Mouse (Mus musculus) lung, adult 2 months (tissue): ENCODE measurements around the gene Ppfia4. TPM values are rescaled to one million over a fixed set of nuclear protein-coding genes. Genes with fewer than 3 reads are reported as not detected.
A peak's percentile ranks its signal among the peaks of the same experiment; 100 is the strongest.

Source experiments
- DNase-seq: peaks from one replicate; pipeline ENCODE4 v3.0.0; 2022
- H3K4me1 ChIP-seq: fragments of 200-500 bp; 2 replicates; pipeline ENCODE4 v1.6.1; 2011; ENCODE audit warnings: low read length; ENCODE audit not compliant: control insufficient read depth, insufficient read depth
- H3K4me3 ChIP-seq: fragments of 200-500 bp; replicated peaks from 2 replicates; pipeline ENCODE3; 2011; ENCODE audit warnings: low read depth, mild to moderate bottlenecking, control low read depth, low read length; ENCODE audit errors: extremely low read depth
- CTCF ChIP-seq: fragments of 200-500 bp; IDR thresholded peaks from 2 replicates; pipeline ENCODE4 v1.5.1; 2011; ENCODE audit warnings: mild to moderate bottlenecking, low read length, control low read depth; ENCODE audit not compliant: insufficient read depth
- POLR2A ChIP-seq: fragments of 200-500 bp; IDR thresholded peaks from 2 replicates; pipeline ENCODE4 v1.6.1; 2011; ENCODE audit warnings: low read depth, mild to moderate bottlenecking, control low read depth, low read length, borderline replicate concordance; ENCODE audit errors: extremely low read depth
- WGBS: fragments of 180-500 bp; shearing (Covaris S2); methylation state at CpG from one replicate; pipeline ENCODE4 v1.1.7; 2018; 5-methylcytosine and 5-hydroxymethylcytosine counted together
- polyA plus RNA-seq: library from polyadenylated mRNA; depleted of rRNA; stranded (reverse); fragments of >200 nt; gene quantifications from 2 replicates; pipeline ENCODE4 v1.2.3, GENCODE M21; 2012

The Ppfia4 gene
- polyA plus RNA-seq, 1 experiment = 11.3 TPM

- 39% methylated on average over 7 of the region's 7 CpGs for WGBS
- Histone ChIP-seq H3K4me1 (peaks cover 3% of the 10 kb centered on the region), H3K4me3 (no peak overlapping the region)
- TF ChIP-seq CTCF (no peak), POLR2A (no peak)
- no peak for DNase-seq
Observed at GRCm38 (mm10) chr1:134360656-134361055, 27.9 kb upstream of the Ppfia4 start.

- TF ChIP-seq POLR2A = no peak
- DNase-seq = no peak
- H3K4me1 ChIP-seq = peaks cover 3% of the 10 kb centered on the region
- 71% methylated on average over 4 of the region's 4 CpGs for WGBS
- no peak overlapping the region for H3K4me3 ChIP-seq
Observed at GRCm38 (mm10) chr1:134357461-134357860, 24.7 kb upstream of the Ppfia4 start.

- DNase-seq = no peak
- 94% methylated on average over 2 of the region's 2 CpGs for WGBS
- no peak for TF ChIP-seq POLR2A
- TF ChIP-seq CTCF = no peak
- H3K4me1 ChIP-seq = no peaks in the 10 kb centered on the region; the same call in 1 of the 2 replicates
- H3K4me3 ChIP-seq = no peak overlapping the region
Observed at GRCm38 (mm10) chr1:134353326-134353725, 20.6 kb upstream of the Ppfia4 start.

GRCm38 (mm10) chr1:134347791-134348190 lies 15.1 kb upstream of the Ppfia4 start:
- 75% methylated on average over 9 of the region's 9 CpGs for WGBS
- Histone ChIP-seq H3K4me1 (no peaks in the 10 kb centered on the region), H3K4me3 (no peak overlapping the region)
- TF ChIP-seq POLR2A (no peak), CTCF (no peak)
- no peak for DNase-seq

GRCm38 (mm10) chr1:134345075-134345474 lies 12.3 kb upstream of the Ppfia4 start:
- TF ChIP-seq CTCF (no peak), POLR2A (no peak)
- no peak for DNase-seq
- Histone ChIP-seq H3K4me3 (no peak overlapping the region), H3K4me1 (no peaks in the 10 kb centered on the region)
- 80% methylated on average over 4 of the region's 4 CpGs for WGBS

- DNase-seq = peak; percentile 53
- TF ChIP-seq POLR2A = no peak
- no peak for TF ChIP-seq CTCF
- H3K4me3 ChIP-seq = no peak overlapping the region
- 9% methylated on average over 53 of the region's 54 CpGs for WGBS
- H3K4me1 ChIP-seq = no peaks in the 10 kb centered on the region
Observed at GRCm38 (mm10) chr1:134344005-134344950, 11.6 kb upstream of the Ppfia4 start.

GRCm38 (mm10) chr1:134343567-134343966 lies 10.8 kb upstream of the Ppfia4 start:
- TF ChIP-seq CTCF (no peak), POLR2A (no peak)
- no peak for DNase-seq
- H3K4me1 ChIP-seq = no peaks in the 10 kb centered on the region
- 15% methylated on average over 2 of the region's 2 CpGs for WGBS
- H3K4me3 ChIP-seq = no peak overlapping the region

- H3K4me1 ChIP-seq = no peaks in the 10 kb centered on the region
- no peak for TF ChIP-seq CTCF
- no peak for TF ChIP-seq POLR2A
- WGBS = 80% methylated on average over 8 of the region's 8 CpGs
- H3K4me3 ChIP-seq = no peak overlapping the region
- no peak for DNase-seq
Observed at GRCm38 (mm10) chr1:134342781-134343310, 10.1 kb upstream of the Ppfia4 start.

- H3K4me3 ChIP-seq = no peak overlapping the region
- H3K4me1 ChIP-seq = no peaks in the 10 kb centered on the region
- no peak for DNase-seq
- WGBS = 58% methylated on average over 2 of the region's 2 CpGs
- TF ChIP-seq POLR2A (no peak), CTCF (no peak)
Observed at GRCm38 (mm10) chr1:134342278-134342664, 9.5 kb upstream of the Ppfia4 start.
